Mouse (Mus musculus) urinary bladder, postnatal 25 days (tissue): ENCODE results near the gene Agap2.

Experiments used
- DNase-seq: peaks from one replicate; pipeline ENCODE4 v3.0.0; 2022; ENCODE audit warnings: low spot score

The Agap2 gene

GRCm38 (mm10) chr10:127078001-127078676 is 3.1 kb downstream of the Agap2 start:
- DNase-seq, result no peak

GRCm38 (mm10) chr10:127078677-127079575 is 3.8 kb downstream of the Agap2 start:
- DNase-seq, result no peak

DNA sequence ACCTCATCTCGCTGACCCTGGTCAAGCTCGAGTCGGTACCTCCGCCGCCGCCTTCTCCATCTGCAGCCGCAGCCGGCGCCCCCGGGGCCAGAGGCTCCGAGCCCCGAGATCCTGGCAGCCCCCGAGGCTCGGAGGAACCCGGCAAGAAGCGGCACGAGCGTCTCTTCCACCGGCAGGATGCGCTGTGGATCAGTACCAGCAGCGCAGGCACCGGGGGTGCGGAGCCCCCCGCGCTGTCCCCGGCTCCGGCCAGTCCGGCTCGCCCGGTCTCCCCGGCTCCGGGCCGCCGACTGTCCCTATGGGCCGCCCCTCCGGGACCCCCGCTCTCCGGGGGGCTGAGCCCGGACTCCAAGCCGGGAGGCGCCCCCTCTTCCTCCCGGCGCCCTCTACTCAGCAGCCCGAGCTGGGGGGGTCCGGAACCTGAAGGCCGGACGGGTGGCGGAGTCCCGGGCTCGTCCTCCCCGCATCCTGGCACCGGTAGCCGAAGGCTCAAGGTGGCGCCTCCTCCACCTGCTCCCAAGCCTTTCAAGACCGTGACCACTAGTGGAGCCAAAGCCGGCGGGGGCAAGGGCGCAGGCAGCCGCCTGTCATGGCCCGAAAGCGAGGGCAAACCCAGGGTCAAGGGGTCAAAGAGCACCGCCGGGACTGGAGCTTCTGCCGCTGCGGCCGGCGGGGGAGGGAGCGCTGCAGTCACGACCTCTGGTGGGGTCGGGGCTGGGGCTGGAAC is 4.7 kb downstream of the Agap2 start:
- DNase-seq, result no peak

DNA sequence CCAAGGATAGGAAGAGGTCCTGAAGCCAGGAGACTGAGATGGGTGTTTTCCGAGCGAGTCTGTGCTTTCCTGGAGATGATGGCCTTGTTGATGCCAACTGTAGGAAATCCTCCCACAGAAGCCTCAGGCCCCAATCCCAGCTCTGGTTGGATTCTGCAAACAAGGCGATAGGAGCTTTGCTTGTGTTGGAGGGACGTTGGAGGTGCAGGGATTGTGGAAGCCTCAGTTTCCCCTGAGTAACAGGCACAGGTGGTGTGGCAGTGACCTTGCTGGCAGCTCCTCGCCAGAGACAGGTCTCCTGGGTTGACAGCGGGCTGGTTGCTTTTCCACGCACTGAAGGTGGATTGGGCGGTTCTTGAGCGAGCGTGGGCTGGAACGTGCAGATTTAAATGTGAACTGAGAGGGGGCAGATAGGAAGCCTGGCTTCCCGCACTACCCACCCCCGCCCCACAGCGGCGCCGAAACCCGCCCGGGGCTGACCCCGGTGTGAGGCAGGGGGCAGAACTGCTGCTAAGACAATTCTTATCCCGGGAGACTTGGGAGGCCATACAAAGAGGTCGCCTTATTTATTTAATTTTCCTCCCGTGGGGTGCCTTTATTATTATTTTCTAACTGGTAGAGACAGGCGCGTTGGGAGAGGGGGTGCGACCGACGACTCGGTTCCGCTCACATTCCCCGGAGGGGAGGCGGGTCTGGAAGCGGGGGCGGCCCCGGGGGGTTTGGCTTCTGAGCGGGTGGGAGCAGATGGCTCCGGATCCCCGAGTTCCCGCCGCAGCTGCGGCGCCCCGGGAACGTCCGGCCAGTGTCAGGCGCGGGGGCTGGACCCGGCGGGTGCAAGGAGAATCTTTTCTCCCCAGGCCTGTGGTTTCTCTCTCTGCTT is 6.1 kb downstream of the Agap2 start:
- DNase-seq, result no peak

DNA sequence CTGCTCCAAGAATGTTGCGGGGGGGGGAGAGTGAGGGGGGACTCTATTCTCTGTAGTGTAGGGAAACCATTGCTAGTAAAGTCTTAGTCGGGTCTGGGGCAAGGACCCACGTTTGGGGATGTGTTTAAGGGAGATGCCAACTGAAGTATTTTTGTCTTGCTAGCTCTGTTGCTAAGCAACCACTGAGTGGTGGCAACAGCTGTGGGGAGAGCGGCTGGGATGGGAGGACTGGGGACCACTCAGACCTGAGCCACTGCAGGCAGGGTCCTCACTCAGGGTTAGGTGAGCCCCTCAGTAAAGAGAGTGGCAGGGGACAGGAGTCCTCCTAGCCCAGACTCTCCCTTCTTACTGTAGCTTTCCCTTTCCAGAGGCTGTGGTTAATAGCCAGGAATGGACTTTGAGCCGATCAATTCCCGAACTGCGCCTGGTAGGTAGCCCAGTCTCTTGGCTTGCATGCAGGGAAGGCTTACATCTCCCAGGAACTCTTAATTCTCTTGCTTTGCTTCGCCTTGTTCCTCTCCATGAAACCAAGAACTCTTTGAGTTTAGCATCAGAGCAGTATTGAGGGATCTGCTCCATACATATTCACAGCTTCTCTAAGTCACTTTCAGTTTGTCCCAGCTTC is 7.0 kb downstream of the Agap2 start:
- DNase-seq, result no peak

- no peak for DNase-seq
Observed at GRCm38 (mm10) chr10:127083292-127083914, 8.3 kb downstream of the Agap2 start.

GRCm38 (mm10) chr10:127083915-127084306 is 8.8 kb downstream of the Agap2 start:
- no peak for DNase-seq

DNA sequence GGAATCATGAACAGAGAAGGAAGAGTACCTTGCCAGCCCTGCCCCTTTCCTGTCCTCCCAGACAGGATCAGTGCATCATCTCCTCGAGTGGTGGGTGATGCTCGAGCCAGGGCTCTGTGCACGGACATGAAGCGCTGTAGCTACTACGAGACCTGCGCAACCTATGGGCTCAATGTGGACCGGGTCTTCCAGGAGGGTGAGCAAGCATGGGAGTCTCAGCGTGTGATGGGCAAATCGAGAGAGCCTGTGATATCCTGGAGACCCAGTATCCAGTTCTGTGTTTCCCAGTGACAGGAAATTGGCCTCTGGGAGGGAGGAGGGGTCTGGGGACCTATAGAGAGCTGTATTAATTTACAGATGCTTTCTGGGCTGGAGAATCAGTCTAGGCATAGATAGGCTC is 10.0 kb downstream of the Agap2 start:
- no peak for DNase-seq

DNA sequence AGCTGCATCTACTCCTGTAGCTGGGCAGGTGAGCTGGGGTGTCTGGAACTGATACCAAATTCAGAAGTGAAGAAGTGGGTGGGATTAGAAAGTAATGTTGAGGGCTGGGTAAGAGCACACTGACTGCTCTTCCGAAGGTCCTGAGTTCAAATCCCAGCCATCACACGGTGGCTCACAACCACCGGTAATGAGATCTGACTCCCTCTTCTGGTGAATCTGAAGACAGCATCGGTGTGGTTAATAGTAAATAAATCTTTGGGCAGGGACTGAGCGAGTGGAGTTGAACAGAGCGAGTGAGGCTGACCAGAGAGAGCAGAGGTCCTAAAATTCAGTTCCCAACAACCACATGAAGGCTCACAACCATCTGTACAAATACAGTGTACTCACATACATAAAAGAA is 10.5 kb downstream of the Agap2 start:
- no peak for DNase-seq

GRCm38 (mm10) chr10:127090560-127091411 is 15.7 kb downstream of the Agap2 start:
- DNase-seq, result no peak

- no peak for DNase-seq
Observed at GRCm38 (mm10) chr10:127091507-127092396, 16.7 kb downstream of the Agap2 start.

DNA sequence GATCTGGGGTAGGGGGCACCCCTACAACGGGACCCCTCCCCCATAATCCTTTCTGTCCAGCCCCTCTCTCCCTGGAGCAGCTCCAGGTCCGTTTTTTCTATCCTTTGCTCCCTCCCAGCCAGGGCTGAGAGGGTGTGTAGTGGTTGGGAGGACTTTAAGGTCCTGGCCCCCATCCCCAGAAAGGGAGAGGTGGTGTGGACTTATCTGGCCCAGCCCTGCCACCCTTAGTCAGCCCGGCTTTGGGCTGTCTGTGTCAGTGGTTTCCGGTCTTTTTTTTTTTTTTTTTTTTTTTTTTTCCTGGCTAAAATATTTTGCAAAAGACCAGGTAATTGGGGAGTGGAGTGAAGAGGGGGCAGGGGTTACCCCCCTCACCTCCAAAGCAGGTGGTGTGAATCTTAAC is 17.7 kb downstream of the Agap2 start:
- DNase-seq, result no peak

- no peak for DNase-seq
Observed at GRCm38 (mm10) chr10:127094382-127094802, 19.3 kb downstream of the Agap2 start.

DNA sequence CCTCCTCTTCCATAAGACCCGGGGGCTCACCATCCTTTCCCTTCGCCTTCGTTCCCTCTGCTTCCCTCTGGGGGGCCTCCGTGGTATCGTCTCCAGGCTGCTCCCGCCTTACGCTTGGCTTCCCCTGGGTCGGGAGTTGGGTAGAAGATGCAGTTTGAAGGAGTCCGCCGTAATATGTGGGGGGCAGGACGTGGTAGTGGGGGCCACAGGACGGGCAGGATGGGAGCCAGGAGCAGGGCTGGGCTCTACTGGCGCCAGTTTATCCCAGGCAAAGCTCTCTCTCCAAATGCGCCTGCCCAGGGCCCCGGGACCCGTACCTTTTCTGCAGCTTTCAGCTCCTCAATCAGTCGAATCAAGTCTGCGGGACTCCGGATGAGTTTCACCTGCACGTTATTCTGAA is 23.4 kb downstream of the Agap2 start:
- DNase-seq, result no peak

- DNase-seq, result no peak
Observed at GRCm38 (mm10) chr10:127099191-127099590, 24.1 kb downstream of the Agap2 start.

DNA sequence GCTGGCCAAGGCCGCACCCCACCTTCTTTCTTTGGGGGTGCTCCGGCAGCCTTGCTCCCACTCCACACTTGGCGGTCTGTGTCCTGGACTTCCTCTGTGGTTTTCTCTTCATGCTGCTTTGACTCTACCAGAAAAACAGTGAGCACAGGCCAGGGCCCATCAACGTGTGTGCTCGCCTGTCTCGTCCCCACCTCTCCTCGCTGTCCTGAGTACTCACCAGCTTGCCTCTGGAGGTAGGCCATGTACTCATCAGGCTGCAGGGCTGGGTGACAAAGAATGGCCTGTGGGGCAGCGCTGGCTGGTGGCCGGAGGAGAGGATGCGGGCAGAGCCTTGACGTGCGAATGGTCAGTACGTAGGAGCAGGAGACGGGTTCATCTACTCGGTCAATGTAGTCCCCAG is 24.8 kb downstream of the Agap2 start:
- no peak for DNase-seq

DNA sequence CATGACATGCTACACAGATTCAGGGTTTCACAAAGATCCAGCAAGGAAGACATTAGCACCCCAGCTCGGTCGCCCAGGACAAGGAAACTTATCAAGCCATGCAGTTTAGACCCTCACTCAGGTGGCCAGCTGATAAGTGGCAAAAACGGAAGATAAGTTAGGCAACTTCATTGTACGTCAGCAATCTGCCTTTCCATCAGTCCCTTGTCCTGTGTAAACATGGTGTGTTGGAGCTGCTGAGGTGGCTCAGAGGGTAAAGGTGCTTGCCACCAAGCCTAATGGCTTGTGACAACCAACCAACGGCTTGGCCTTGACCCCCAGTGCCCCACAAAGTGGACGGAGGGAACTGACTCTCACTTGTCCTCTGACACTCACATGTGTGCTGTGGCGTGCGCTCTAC is 25.3 kb downstream of the Agap2 start:
- DNase-seq, result no peak

- no peak for DNase-seq
Observed at GRCm38 (mm10) chr10:127101151-127101550, 26.1 kb downstream of the Agap2 start.

GRCm38 (mm10) chr10:127103631-127104030 is 28.5 kb downstream of the Agap2 start:
- DNase-seq, result no peak
